Mouse (Mus musculus): ENCODE measurements around the gene Mfsd6l.
A peak's percentile ranks its signal among the peaks of the same experiment; 100 is the strongest.

Mfsd6l gene

GRCm38 (mm10) chr11:68555918-68556584, at the start of gene Mfsd6l:
TSS of gene Mfsd6l (plus strand) at chr11:68556186.
- no peak for DNase-seq (ENCODE audit: low read depth)

- no peak for DNase-seq (ENCODE audit: low read depth)
Measured at GRCm38 (mm10) chr11:68507246-68507645, 48.7 kb upstream of the Mfsd6l start.

- DNase-seq (ENCODE audit: low read depth) = no peak
Measured at GRCm38 (mm10) chr11:68508619-68509018, 47.4 kb upstream of the Mfsd6l start.

- DNase-seq (ENCODE audit: low read depth) = no peak
Measured at GRCm38 (mm10) chr11:68509194-68509593, 46.8 kb upstream of the Mfsd6l start.

GRCm38 (mm10) chr11:68513969-68514368, 42.0 kb upstream of the Mfsd6l start:
- peak; percentile 15 for DNase-seq (ENCODE audit: low read depth)

GRCm38 (mm10) chr11:68519362-68519761, 36.6 kb upstream of the Mfsd6l start:
- DNase-seq (ENCODE audit: low read depth) = no peak

GRCm38 (mm10) chr11:68519815-68520214, 36.2 kb upstream of the Mfsd6l start:
- no peak for DNase-seq (ENCODE audit: low read depth)

- DNase-seq (ENCODE audit: low read depth) = no peak
Measured at GRCm38 (mm10) chr11:68520439-68520838, 35.5 kb upstream of the Mfsd6l start.

GRCm38 (mm10) chr11:68521352-68521751, 34.6 kb upstream of the Mfsd6l start:
- DNase-seq (ENCODE audit: low read depth) = no peak

- DNase-seq (ENCODE audit: low read depth) = no peak
Measured at GRCm38 (mm10) chr11:68526441-68526840, 29.5 kb upstream of the Mfsd6l start.

- peak; percentile 7 for DNase-seq (ENCODE audit: low read depth)
Measured at GRCm38 (mm10) chr11:68531066-68531806, 24.8 kb upstream of the Mfsd6l start.

- no peak for DNase-seq (ENCODE audit: low read depth)
Measured at GRCm38 (mm10) chr11:68531941-68532535, 23.9 kb upstream of the Mfsd6l start.

GRCm38 (mm10) chr11:68532773-68533172, 23.2 kb upstream of the Mfsd6l start:
- no peak for DNase-seq (ENCODE audit: low read depth)

GRCm38 (mm10) chr11:68533971-68534475, 22.0 kb upstream of the Mfsd6l start:
- no peak for DNase-seq (ENCODE audit: low read depth)

- no peak for DNase-seq (ENCODE audit: low read depth)
Measured at GRCm38 (mm10) chr11:68536026-68536425, 20.0 kb upstream of the Mfsd6l start.

- DNase-seq (ENCODE audit: low read depth) = peak; percentile 26
Measured at GRCm38 (mm10) chr11:68536465-68536864, 19.5 kb upstream of the Mfsd6l start.

GRCm38 (mm10) chr11:68539621-68540020, 16.4 kb upstream of the Mfsd6l start:
- no peak for DNase-seq (ENCODE audit: low read depth)

GRCm38 (mm10) chr11:68544554-68544953, 11.4 kb upstream of the Mfsd6l start:
- no peak for DNase-seq (ENCODE audit: low read depth)

GRCm38 (mm10) chr11:68545172-68545571, 10.8 kb upstream of the Mfsd6l start:
- DNase-seq (ENCODE audit: low read depth) = no peak

- DNase-seq (ENCODE audit: low read depth) = no peak
Measured at GRCm38 (mm10) chr11:68545682-68546222, 10.2 kb upstream of the Mfsd6l start.

- DNase-seq (ENCODE audit: low read depth) = no peak
Measured at GRCm38 (mm10) chr11:68547484-68547883, 8.5 kb upstream of the Mfsd6l start.

GRCm38 (mm10) chr11:68549597-68549996, 6.4 kb upstream of the Mfsd6l start:
- no peak for DNase-seq (ENCODE audit: low read depth)

- DNase-seq (ENCODE audit: low read depth) = no peak
Measured at GRCm38 (mm10) chr11:68550358-68550757, 5.6 kb upstream of the Mfsd6l start.

Measured in fibroblast of lung, adult 2 months (primary cell).